Mouse (Mus musculus) embryonic fibroblast, embryonic 13.5 days (primary cell): ENCODE measurements at regions not wholly inside any gene's neighbourhood (a gene's known extent, or its start where the extent isn't known, plus 50 kb on each side); places are given as distances from the start of the nearest gene placed in this dataset.

Experiments used
- CTCF ChIP-seq: IDR thresholded peaks from 2 replicates; pipeline ENCODE4 v1.5.1; 2011; ENCODE audit warnings: mild to moderate bottlenecking, control low read depth, low read length, moderate library complexity, borderline replicate concordance; ENCODE audit not compliant: insufficient read depth
- POLR2A ChIP-seq: IDR thresholded peaks from 2 replicates; pipeline ENCODE4 v1.6.1; 2011; ENCODE audit warnings: low read depth, mild to moderate bottlenecking, control low read depth, low read length, moderate library complexity

DNA sequence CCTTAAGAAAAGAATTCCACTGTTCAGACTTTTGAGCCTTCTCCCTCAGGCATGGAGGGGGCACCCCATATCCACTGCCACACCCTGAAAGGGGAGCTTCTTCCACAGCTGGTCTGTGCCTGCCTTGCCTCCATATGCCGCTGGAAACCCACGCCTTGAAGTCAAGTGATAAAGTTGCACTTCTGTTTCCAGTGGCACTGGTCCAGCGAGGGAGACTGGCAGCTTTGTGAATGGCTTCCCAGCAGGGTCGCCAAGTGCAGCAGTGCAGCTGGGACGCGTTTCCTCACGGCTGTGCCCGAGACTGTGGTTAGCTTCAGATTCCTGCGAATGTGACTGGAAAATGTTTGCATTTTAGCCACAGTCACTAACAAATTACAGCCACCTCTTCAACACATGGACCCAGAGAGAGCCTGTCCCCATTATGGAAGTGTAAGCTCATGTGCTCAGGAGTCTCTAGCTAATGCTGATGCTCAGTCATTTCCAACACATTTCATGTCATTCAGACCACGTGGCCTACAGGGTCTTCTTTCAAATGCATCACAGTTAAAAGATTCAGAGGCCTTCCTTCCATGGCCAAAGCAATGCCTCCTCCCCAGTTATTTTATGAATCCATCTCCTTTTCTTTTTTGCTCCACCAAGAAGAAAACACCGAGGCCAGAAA lies 557.2 kb upstream of the Mpdz start:
- no peak for TF ChIP-seq POLR2A
- TF ChIP-seq CTCF = no peak
